Mouse (Mus musculus): Measurements from ENCODE around the gene Dusp3.

DNA sequence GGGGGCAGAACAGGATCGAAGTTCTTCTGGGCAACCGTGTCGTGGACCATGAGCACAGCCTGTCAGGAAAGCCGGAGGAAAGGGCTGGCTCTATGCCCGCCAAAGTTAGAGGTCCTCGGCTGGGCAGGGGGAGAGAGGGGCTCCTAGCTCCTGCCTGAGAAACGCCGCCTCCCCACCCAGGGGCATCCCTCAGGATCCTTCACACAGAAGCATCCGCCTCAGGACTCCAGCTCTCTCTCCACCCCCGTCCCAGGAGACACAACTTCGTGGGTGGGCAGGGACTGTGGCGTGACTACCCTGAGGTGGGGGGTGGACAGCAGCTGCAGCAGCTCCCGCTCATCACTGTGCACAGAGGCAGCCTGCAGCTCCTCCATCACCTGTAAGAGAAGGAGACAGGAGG lies 36.6 kb upstream of the Dusp3 start:
- no peak for TF ChIP-seq CTCF (IDR thresholded peaks at IDR 0.05; ENCODE audit: borderline replicate concordance, insufficient read depth, low read length)
- TF ChIP-seq POLR2A (IDR thresholded peaks at IDR 0.05; ENCODE audit: low read depth, low read length), result no peak
